ENCODE assay signal across 28 mouse cellular contexts in genomic region chr10:41054005-41054404, GRCm38 (mm10). TPM values are rescaled to one million over a fixed set of nuclear protein-coding genes. Genes with fewer than 3 reads are reported as not detected.
DNase-seq lines count a peak whose midpoint lies in the region; ATAC-seq lines count a peak whose summit lies in the region.
"Had no signal": no experiment of that assay in that cellular context is flagged by ENCODE, and none has a peak within 500 bp of the region (broad histone marks: within the 10 kb centered on the region; RNA-seq: fewer than 3 reads in every experiment).

No protein-coding gene starts in this region.

- no peaks in the 10 kb centered on the region for H3K27me3 ChIP-seq in embryonic facial prominence, embryonic 10.5 days (replicated peaks; ENCODE audit: low read depth, poor library complexity, severe bottlenecking)
- H3K27me3 ChIP-seq: embryonic facial prominence, embryonic 12.5 days had no signal

- no peaks in the 10 kb centered on the region for H3K4me1 ChIP-seq in embryonic facial prominence, embryonic 10.5 days
- H3K4me1 ChIP-seq: embryonic facial prominence, embryonic 12.5 days had no signal

- DNase-seq in 416B (ENCODE audit: low read depth) (peak; percentile 7), NIH3T3 (ENCODE audit: low read depth) (peak; percentile 15)
- DNase-seq in adrenal gland, adult (ENCODE audit: inconsistent age in 2 of 2, low spot score in 1 of 2) = no peak
- DNase-seq in cerebellum, adult 9-11 months = no peak
- DNase-seq in embryonic facial prominence, embryonic 10.5 days (ENCODE audit: low spot score) = no peak
- DNase-seq: adrenal gland, adult 2 months; adrenal gland, postnatal 10 days; adrenal gland, postnatal 25 days; cerebellum, adult 11-12 months; cerebellum, adult 2 months; cerebellum, adult 9-10 months; cerebellum, postnatal 14 days; cerebellum, postnatal 36 days; embryo, embryonic 11 days; gastrocnemius, adult 2 months had no signal

- H3K9me3 ChIP-seq in embryonic facial prominence, embryonic 10.5 days = no peaks in the 10 kb centered on the region
- H3K9me3 ChIP-seq: embryonic facial prominence, embryonic 12.5 days had no signal

- no peak overlapping the region for H3K27ac ChIP-seq in embryonic facial prominence, embryonic 10.5 days (replicated peaks)
- H3K27ac ChIP-seq: embryonic facial prominence, embryonic 12.5 days; gastrocnemius, adult 2 months had no signal

- H3K36me3 ChIP-seq in embryonic facial prominence, embryonic 10.5 days (replicated peaks) = no peaks in the 10 kb centered on the region
- H3K36me3 ChIP-seq: embryonic facial prominence, embryonic 12.5 days had no signal

- no peak overlapping the region for H3K4me3 ChIP-seq in embryonic facial prominence, embryonic 10.5 days
- H3K4me3 ChIP-seq: embryonic facial prominence, embryonic 12.5 days; erythroblast, embryonic 14.5 days; gastrocnemius, adult 2 months had no signal

- WGBS in embryonic facial prominence, embryonic 10.5 days = 84% methylated on average over 5 of the region's 5 CpGs

- ATAC-seq in erythroblast, adult 5-6 weeks (replicated peaks; ENCODE audit: low FRiP score, poor library complexity, severe bottlenecking) = peak; percentile 24; the same call in 1 of the 2 replicates
- ATAC-seq in activated CD4-positive, CD25-positive, alpha-beta regulatory T cell, adult 4 months = no peak
- ATAC-seq: forebrain, embryonic 14.5 days; forebrain, embryonic 16.5 days had no signal

RNA-seq across cellular contexts. Expression of gene Gpr6, which starts 18.1 kb away (rescaled TPM):
- not detected in 2 replicates for total RNA-seq in erythroblast, adult 5-6 weeks (2015; ENCODE audit: low replicate concordance)
- total RNA-seq in erythroblast, adult 5-6 weeks (2017; ENCODE audit: low replicate concordance) = not detected in 2 replicates
- not detected for polyA plus RNA-seq in activated CD4-positive, CD25-positive, alpha-beta regulatory T cell, adult 4 months (2017; shearing (Covaris generic))
- polyA plus RNA-seq in embryonic facial prominence, embryonic 10.5 days (2016; fragmentation: Nextera tagmentation; extraction: Ambion mirVana) = not detected in 2 replicates
- total RNA-seq: adrenal gland, adult 2 months; adrenal gland, postnatal 10 days; adrenal gland, postnatal 25 days; adrenal gland, postnatal 4 days; common myeloid progenitor, adult 5-6 weeks; ES-E14; gastrocnemius, adult 2 months; MEL had no signal
- polyA plus RNA-seq: adrenal gland, adult 2 months; C2C12; embryonic facial prominence, embryonic 12.5 days; embryonic facial prominence, embryonic 14.5 days; erythroblast, embryonic 14.5 days; forebrain, embryonic 11.5 days had no signal

Comparison
In these comparisons a context has a peak if more than half of its experiments do, and no peak if none do; other contexts are left out.
1. DNase-seq: peak in 416B (single experiment) and NIH3T3 (single experiment); none in adrenal gland, adult (0 of 2), cerebellum, adult 9-11 months (single experiment) and embryonic facial prominence, embryonic 10.5 days (single experiment).